In the genomic region with DNA sequence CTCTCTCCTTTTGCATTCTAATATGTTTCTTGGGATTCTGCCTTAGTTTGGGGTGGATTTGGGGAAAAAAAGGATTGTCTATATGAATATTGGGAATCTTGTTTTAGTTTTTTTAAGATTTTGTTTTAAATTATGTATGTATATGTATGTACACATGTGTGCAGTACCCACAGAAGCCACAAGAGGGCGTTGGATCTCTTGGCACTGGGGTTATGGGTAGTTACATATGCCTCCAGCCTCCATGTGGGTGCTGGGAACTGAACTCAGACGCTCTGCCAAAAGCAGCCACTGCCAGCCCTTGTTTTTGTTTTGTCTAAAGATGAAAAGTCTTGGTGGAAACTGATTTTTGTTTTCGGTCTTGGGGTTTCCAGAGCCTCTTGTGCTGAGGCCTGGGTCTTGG, we compare ENCODE assay signal across 16 mouse cellular contexts. TPM values are rescaled to one million over a fixed set of nuclear protein-coding genes. Genes with fewer than 3 reads are reported as not detected.
DNase-seq lines count a peak whose midpoint lies in the region; ATAC-seq and TF ChIP-seq lines count a peak whose summit lies in the region.
"Had no signal": no experiment of that assay in that cellular context is flagged by ENCODE, and none has a peak within 500 bp of the region (broad histone marks: within the 10 kb centered on the region; RNA-seq: fewer than 3 reads in every experiment).

No protein-coding gene starts in this region.

- no peak for ATAC-seq in kidney, postnatal 0 days (replicated peaks; ENCODE audit: low FRiP score, low read depth)
- ATAC-seq in stomach, postnatal 0 days (ENCODE audit: low FRiP score, low TSS enrichment) = no peak
- no peak for ATAC-seq in hindbrain, embryonic 14.5 days (ENCODE audit: low FRiP score)
- ATAC-seq: forebrain, embryonic 16.5 days; midbrain, embryonic 15.5 days had no signal

- H3K4me2 ChIP-seq in kidney, postnatal 0 days (ENCODE audit: low read length) = no peak overlapping the region
- no peak overlapping the region for H3K4me2 ChIP-seq in stomach, postnatal 0 days (replicated peaks; ENCODE audit: low read depth)
- H3K4me2 ChIP-seq in hindbrain, embryonic 14.5 days (replicated peaks) = no peak overlapping the region
- H3K4me2 ChIP-seq: midbrain, embryonic 15.5 days had no signal

- no peak overlapping the region for H3K27ac ChIP-seq in kidney, postnatal 0 days
- H3K27ac ChIP-seq in testis, adult 2 months (ENCODE audit: control insufficient read depth, insufficient read depth, low read depth, low read length) = no peak overlapping the region
- H3K27ac ChIP-seq in bone marrow macrophage, adult 2 months (ENCODE audit: insufficient read depth, low read depth, low read length) = no peak overlapping the region
- no peak overlapping the region for H3K27ac ChIP-seq in stomach, postnatal 0 days (replicated peaks)
- H3K27ac ChIP-seq in hindbrain, embryonic 14.5 days = no peak overlapping the region
- H3K27ac ChIP-seq: midbrain, embryonic 15.5 days had no signal

- no peak overlapping the region for H3K4me3 ChIP-seq in kidney, postnatal 0 days (replicated peaks; ENCODE audit: low read depth, low read length)
- no peak overlapping the region for H3K4me3 ChIP-seq in testis, adult 2 months (ENCODE audit: control insufficient read depth, low read depth, low read length)
- no peak overlapping the region for H3K4me3 ChIP-seq in bone marrow macrophage, adult 2 months (ENCODE audit: insufficient read depth, low read length)
- H3K4me3 ChIP-seq in stomach, postnatal 0 days (ENCODE audit: low read depth, low read length) = no peak overlapping the region
- H3K4me3 ChIP-seq in hindbrain, embryonic 14.5 days (replicated peaks; ENCODE audit: low read length) = no peak overlapping the region
- H3K4me3 ChIP-seq: midbrain, embryonic 15.5 days had no signal

- no peaks in the 10 kb centered on the region for H3K27me3 ChIP-seq in kidney, postnatal 0 days (ENCODE audit: insufficient read depth, low read length)
- H3K27me3 ChIP-seq in testis, adult 2 months (ENCODE audit: control insufficient read depth, insufficient read depth, low read length) = no peaks in the 10 kb centered on the region
- no peaks in the 10 kb centered on the region for H3K27me3 ChIP-seq in stomach, postnatal 0 days (ENCODE audit: control insufficient read depth, insufficient read depth, low read length)
- H3K27me3 ChIP-seq in hindbrain, embryonic 14.5 days (ENCODE audit: control insufficient read depth, insufficient read depth, low read length) = no peaks in the 10 kb centered on the region
- H3K27me3 ChIP-seq: midbrain, embryonic 15.5 days had no signal

- TF ChIP-seq POLR2A in testis, adult 2 months (IDR thresholded peaks at IDR 0.05; ENCODE audit: control insufficient read depth, low read depth, low read length) = no peak
- TF ChIP-seq POLR2A in bone marrow macrophage, adult 2 months (IDR thresholded peaks at IDR 0.05; ENCODE audit: borderline replicate concordance, low read depth, low read length) = no peak

- TF ChIP-seq EP300 in stomach, postnatal 0 days (optimal IDR thresholded peaks at IDR 0.05) = no peak

- intact Hi-C loops in heart, postnatal 10 days (cut with DNase I) = no loop called here

- TF ChIP-seq CTCF in kidney, postnatal 0 days (IDR thresholded peaks at IDR 0.05; ENCODE audit: low read depth) = peak; percentile 41; the same call in 1 of the 2 replicates
- TF ChIP-seq CTCF in testis, adult 2 months (IDR thresholded peaks at IDR 0.05; ENCODE audit: control insufficient read depth, insufficient read depth, insufficient replicate concordance, low read depth, low read length) = peak; percentile 62; the same call in 1 of the 2 replicates
- TF ChIP-seq CTCF in bone marrow macrophage, adult 2 months (IDR thresholded peaks at IDR 0.05; ENCODE audit: low read depth, low read length) = peak; percentile 69
- peak; percentile 37 for TF ChIP-seq CTCF in stomach, postnatal 0 days (IDR thresholded peaks at IDR 0.05; ENCODE audit: low read depth)

- WGBS in kidney, postnatal 0 days = 65% methylated on average over 3 of the region's 3 CpGs
- 63% methylated on average over 3 of the region's 3 CpGs for WGBS in stomach, postnatal 0 days
- WGBS in hindbrain, embryonic 14.5 days = 60% methylated on average over 3 of the region's 3 CpGs

- DNase-seq in kidney, postnatal 0 days (ENCODE audit: low spot score) = no peak
- DNase-seq in kidney, postnatal 25 days = no peak
- DNase-seq in testis, postnatal 10 days (ENCODE audit: low spot score) = no peak
- DNase-seq in stomach, postnatal 0 days (ENCODE audit: low spot score) = no peak
- DNase-seq in heart, postnatal 10 days = no peak
- DNase-seq in hindbrain, embryonic 14.5 days (ENCODE audit: low spot score) = no peak
- DNase-seq: adrenal gland, adult 8-10 months; cerebellum, adult 9-10 months; gastrocnemius, postnatal 10 days; heart, postnatal 14 days; kidney, postnatal 10 days; left cerebral cortex, postnatal 4 days had no signal

- no peaks in the 10 kb centered on the region for H3K4me1 ChIP-seq in kidney, postnatal 0 days (replicated peaks; ENCODE audit: insufficient read depth, low read length)
- H3K4me1 ChIP-seq in testis, adult 2 months (ENCODE audit: control insufficient read depth, insufficient read depth, low read length) = no peaks in the 10 kb centered on the region
- peaks cover 2% of the 10 kb centered on the region; the same call in 1 of the 2 replicates for H3K4me1 ChIP-seq in bone marrow macrophage, adult 2 months (ENCODE audit: control insufficient read depth, insufficient read depth, low read length)
- H3K4me1 ChIP-seq in stomach, postnatal 0 days (replicated peaks; ENCODE audit: control insufficient read depth, insufficient read depth) = no peaks in the 10 kb centered on the region
- no peaks in the 10 kb centered on the region for H3K4me1 ChIP-seq in hindbrain, embryonic 14.5 days (replicated peaks; ENCODE audit: control insufficient read depth, insufficient read depth, low read length)
- H3K4me1 ChIP-seq: midbrain, embryonic 15.5 days had no signal

- H3K9me3 ChIP-seq in kidney, postnatal 0 days (replicated peaks; ENCODE audit: low read length) = no peaks in the 10 kb centered on the region
- no peaks in the 10 kb centered on the region for H3K9me3 ChIP-seq in stomach, postnatal 0 days (ENCODE audit: control insufficient read depth, low read length)
- H3K9me3 ChIP-seq in hindbrain, embryonic 14.5 days (ENCODE audit: control insufficient read depth, low read length) = no peaks in the 10 kb centered on the region
- H3K9me3 ChIP-seq: midbrain, embryonic 15.5 days had no signal

- no peaks in the 10 kb centered on the region for H3K36me3 ChIP-seq in kidney, postnatal 0 days (ENCODE audit: insufficient read depth, low read length)
- no peaks in the 10 kb centered on the region for H3K36me3 ChIP-seq in testis, adult 2 months (ENCODE audit: control insufficient read depth, insufficient read depth, low read length)
- no peaks in the 10 kb centered on the region for H3K36me3 ChIP-seq in stomach, postnatal 0 days (ENCODE audit: control insufficient read depth, insufficient read depth, low read length)
- H3K36me3 ChIP-seq in hindbrain, embryonic 14.5 days (replicated peaks; ENCODE audit: control insufficient read depth, insufficient read depth) = no peaks in the 10 kb centered on the region
- H3K36me3 ChIP-seq: midbrain, embryonic 15.5 days had no signal

- no peak overlapping the region for H3K9ac ChIP-seq in kidney, postnatal 0 days (ENCODE audit: low read depth, low read length)
- H3K9ac ChIP-seq in stomach, postnatal 0 days (ENCODE audit: low read length) = no peak overlapping the region
- no peak overlapping the region for H3K9ac ChIP-seq in hindbrain, embryonic 14.5 days
- H3K9ac ChIP-seq: midbrain, embryonic 15.5 days had no signal

RNA-seq across cellular contexts. Expression of a gene that starts 59.6 kb away (rescaled TPM):
- polyA plus RNA-seq in kidney, postnatal 0 days (2015; fragmentation: Nextera tagmentation; extraction: Ambion mirVana) = 51.6 and 54.4 TPM in 2 replicates
- polyA plus RNA-seq in testis, adult 2 months (2012; rRNA removed) = 40.4 and 51.1 TPM in 2 replicates
- 17.2 and 17.4 TPM in 2 replicates for polyA plus RNA-seq in bone marrow macrophage, adult 2 months (2012; ENCODE audit: insufficient read depth, insufficient read length, missing spikeins)
- polyA plus RNA-seq in stomach, postnatal 0 days (2015; fragmentation: Nextera tagmentation; extraction: Ambion mirVana) = 19.2 and 20.7 TPM in 2 replicates
- 10 to 100 TPM; 47.4 to 55.5 TPM for total RNA-seq in heart, postnatal 10 days (2021)
- polyA plus RNA-seq in hindbrain, embryonic 14.5 days (2014; fragmentation: Nextera tagmentation; extraction: Ambion mirVana) = 142 and 156 TPM in 2 replicates
